Mouse (Mus musculus) heart, embryonic 13.5 days (tissue): ENCODE data around the gene Slc16a3. TPM values are rescaled to one million over a fixed set of nuclear protein-coding genes. Genes with fewer than 3 reads are reported as not detected.

Source experiments
- ATAC-seq: fragments of 200-750 bp; cut with Nextera tagmentation; 2 replicates; pipeline ENCODE4 v1.8.0; 2017; ENCODE audit warnings: moderate TSS enrichment; ENCODE audit not compliant: insufficient number of reproducible peaks, low FRiP score, low TSS enrichment; ENCODE audit errors: extremely low read depth
- H3K27ac ChIP-seq: fragments of 300-500 bp; sonication (generic); replicated peaks from 2 replicates; pipeline ENCODE4 v1.5.1; 2015; ENCODE audit warnings: moderate library complexity, mild to moderate bottlenecking, inconsistent platforms
- H3K27me3 ChIP-seq: fragments of 300-500 bp; sonication (generic); replicated peaks from 2 replicates; pipeline ENCODE4 v1.6.1; 2015; ENCODE audit warnings: mild to moderate bottlenecking, inconsistent platforms
- H3K36me3 ChIP-seq: fragments of 300-500 bp; sonication (generic); 2 replicates; pipeline ENCODE4 v1.6.1; 2015; ENCODE audit warnings: mild to moderate bottlenecking, inconsistent platforms
- H3K4me1 ChIP-seq: fragments of 300-500 bp; sonication (generic); 2 replicates; pipeline ENCODE4 v1.6.1; 2015; ENCODE audit warnings: inconsistent platforms
- H3K4me2 ChIP-seq: fragments of 300-500 bp; sonication (generic); 2 replicates; pipeline ENCODE4 v1.6.1; 2015; ENCODE audit warnings: inconsistent platforms, mild to moderate bottlenecking, moderate library complexity
- H3K4me3 ChIP-seq: fragments of 300-500 bp; sonication (generic); 2 replicates; pipeline ENCODE4 v1.5.1; 2015; ENCODE audit warnings: moderate library complexity, mild to moderate bottlenecking, inconsistent platforms
- H3K9ac ChIP-seq: fragments of 300-500 bp; sonication (generic); 2 replicates; pipeline ENCODE4 v1.6.1; 2015; ENCODE audit warnings: inconsistent platforms, mild to moderate bottlenecking, moderate library complexity
- H3K9me3 ChIP-seq: fragments of 300-500 bp; sonication (generic); 2 replicates; pipeline ENCODE4 v1.6.1; 2016; ENCODE audit warnings: inconsistent platforms
- WGBS: fragments of 180-500 bp; shearing (Covaris S2); methylation state at CpG from one replicate; pipeline ENCODE4 v1.1.7; 2015; ENCODE audit warnings: mixed read lengths; 5-methylcytosine and 5-hydroxymethylcytosine counted together
- polyA plus RNA-seq: library from polyadenylated mRNA; unstranded; fragments of >200 nt; fragmentation: Nextera tagmentation; extraction: Ambion mirVana; gene quantifications from 2 replicates; pipeline ENCODE4 v1.2.1, GENCODE M21; 2015

Slc16a3 gene
- polyA plus RNA-seq, 1 experiment from 2014 or later, result 224 TPM

GRCm38 (mm10) chr11:120980427-120981035 lies 32.3 kb downstream of the Slc16a3 start:
- Histone ChIP-seq H3K36me3 (peaks cover 97% of the 10 kb centered on the region), H3K27ac (peak overlapping the region; percentile 67), H3K4me2 (peak overlapping the region; percentile 39), H3K9ac (0 out of 2 replicates have a peak overlapping the region, but pooled peaks have one; percentile 19), H3K4me1 (peaks cover 72% of the 10 kb centered on the region), H3K4me3 (no peak overlapping the region), H3K27me3 (no peaks in the 10 kb centered on the region), H3K9me3 (no peaks in the 10 kb centered on the region)
- peak; percentile 52 for ATAC-seq
- WGBS, result 40% methylated on average over 9 of the region's 9 CpGs

DNA sequence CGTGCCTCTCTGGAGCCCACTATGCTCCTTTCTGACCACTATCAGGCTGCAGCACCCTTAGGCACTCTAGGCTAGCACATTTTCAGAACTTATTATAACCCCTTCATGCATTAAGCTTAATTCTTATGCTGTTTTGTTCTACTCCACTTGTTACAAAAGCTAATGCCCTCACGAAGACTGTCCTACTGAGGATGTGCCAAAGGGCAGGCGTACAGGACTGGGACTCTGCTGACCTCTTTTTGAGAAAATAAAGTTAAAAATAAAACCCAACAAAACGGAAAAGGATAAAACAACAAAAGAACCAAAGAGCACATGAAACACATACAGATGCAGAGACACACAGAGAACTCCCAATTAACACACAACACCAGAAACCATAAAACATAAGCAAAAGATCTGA lies 33.4 kb downstream of the Slc16a3 start:
- H3K27me3 ChIP-seq, result no peaks in the 10 kb centered on the region
- H3K9me3 ChIP-seq, result no peaks in the 10 kb centered on the region
- no peak for ATAC-seq
- H3K4me3 ChIP-seq, result no peak overlapping the region
- 88% methylated on average over 4 of the region's 4 CpGs for WGBS
- peaks cover 97% of the 10 kb centered on the region for H3K36me3 ChIP-seq
- H3K9ac ChIP-seq, result no peak overlapping the region
- no peak overlapping the region for H3K4me2 ChIP-seq
- peaks cover 79% of the 10 kb centered on the region for H3K4me1 ChIP-seq
- H3K27ac ChIP-seq, result no peak overlapping the region

GRCm38 (mm10) chr11:120982459-120982858 lies 34.2 kb downstream of the Slc16a3 start:
- ATAC-seq, result no peak
- no peaks in the 10 kb centered on the region for H3K27me3 ChIP-seq
- no peak overlapping the region for H3K4me2 ChIP-seq
- H3K9me3 ChIP-seq, result no peaks in the 10 kb centered on the region
- H3K4me3 ChIP-seq, result no peak overlapping the region
- H3K4me1 ChIP-seq, result peaks cover 80% of the 10 kb centered on the region
- peaks cover 97% of the 10 kb centered on the region for H3K36me3 ChIP-seq
- no peak overlapping the region for H3K9ac ChIP-seq
- H3K27ac ChIP-seq, result no peak overlapping the region

GRCm38 (mm10) chr11:120984448-120985330 lies 36.4 kb downstream of the Slc16a3 start:
- Histone ChIP-seq H3K9ac (0 out of 2 replicates have a peak overlapping the region, but pooled peaks have one; percentile 37), H3K36me3 (peaks cover 76% of the 10 kb centered on the region), H3K4me2 (no peak overlapping the region; the same call in 1 of the 2 replicates), H3K9me3 (no peaks in the 10 kb centered on the region), H3K27me3 (no peaks in the 10 kb centered on the region), H3K4me3 (no peak overlapping the region), H3K4me1 (peaks cover 93% of the 10 kb centered on the region), H3K27ac (peak overlapping the region; percentile 44)
- WGBS, result 56% methylated on average over 4 of the region's 4 CpGs
- no peak for ATAC-seq

DNA sequence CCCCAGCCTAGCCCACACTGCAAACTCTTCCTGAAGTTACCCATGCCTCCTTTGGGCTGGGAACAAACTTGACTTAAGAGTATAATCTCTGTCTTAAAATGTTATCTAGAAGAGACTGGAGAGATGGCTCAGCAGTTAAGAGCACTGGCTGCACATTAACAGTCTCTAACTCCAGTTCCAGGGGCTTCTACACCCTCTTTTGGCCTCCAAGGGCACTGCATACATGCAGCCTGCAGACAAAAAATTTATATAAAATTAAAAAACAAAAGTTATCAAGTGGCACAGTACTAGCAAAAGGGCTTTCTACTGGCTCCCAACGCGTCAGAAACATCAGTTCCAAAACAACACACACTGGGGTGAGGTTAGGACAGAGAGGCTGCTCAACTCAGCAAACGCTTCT lies 39.3 kb downstream of the Slc16a3 start:
- no peak for ATAC-seq
- no peak overlapping the region for H3K27ac ChIP-seq
- H3K9ac ChIP-seq, result peak overlapping the region; percentile 48; the same call in 1 of the 2 replicates

DNA sequence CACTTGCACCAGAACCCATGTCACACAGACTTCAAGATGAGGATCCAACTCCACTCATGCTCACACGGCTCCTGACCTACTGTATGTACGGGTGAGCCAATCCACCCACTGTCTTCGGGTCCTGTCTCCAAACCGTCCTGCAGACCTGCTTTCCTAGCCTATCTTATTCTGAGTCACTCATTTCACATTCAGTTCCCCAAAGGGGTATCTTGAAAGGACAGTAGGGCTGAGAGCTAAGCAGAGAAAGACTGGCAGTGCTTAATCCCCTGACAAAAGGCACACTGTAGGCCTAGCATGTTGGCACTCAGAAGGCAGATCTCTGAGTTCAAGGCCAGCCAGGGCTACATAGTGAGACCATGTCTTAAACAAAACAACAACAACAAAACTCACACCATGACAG lies 40.1 kb downstream of the Slc16a3 start:
- peak overlapping the region; percentile 99 for H3K4me3 ChIP-seq
- no peaks in the 10 kb centered on the region for H3K9me3 ChIP-seq
- peak overlapping the region; percentile 96 for H3K4me2 ChIP-seq
- H3K27ac ChIP-seq, result no peak overlapping the region
- H3K27me3 ChIP-seq, result no peaks in the 10 kb centered on the region
- H3K36me3 ChIP-seq, result peaks cover 40% of the 10 kb centered on the region
- H3K9ac ChIP-seq, result peak overlapping the region; percentile 100; the same call in 1 of the 2 replicates
- no peak for ATAC-seq
- H3K4me1 ChIP-seq, result peaks cover 85% of the 10 kb centered on the region
- WGBS, result 66% methylated on average over 4 of the region's 4 CpGs

More for the DNA sequence above, 39.3 kb downstream of the Slc16a3 start:
- Histone ChIP-seq H3K36me3 (peaks cover 48% of the 10 kb centered on the region), H3K4me1 (peaks cover 83% of the 10 kb centered on the region), H3K4me3 (0 out of 2 replicates have a peak overlapping the region, but pooled peaks have one; percentile 10), H3K9me3 (no peaks in the 10 kb centered on the region), H3K27me3 (no peaks in the 10 kb centered on the region), H3K4me2 (peak overlapping the region; percentile 96)
- 62% methylated on average over 3 of the region's 3 CpGs for WGBS

- H3K9ac ChIP-seq, result peak overlapping the region; percentile 100
- no peak for ATAC-seq
- H3K9me3 ChIP-seq, result no peaks in the 10 kb centered on the region
- peaks cover 31% of the 10 kb centered on the region for H3K36me3 ChIP-seq
- peak overlapping the region; percentile 98 for H3K27ac ChIP-seq
- H3K4me1 ChIP-seq, result peaks cover 79% of the 10 kb centered on the region
- H3K4me2 ChIP-seq, result peak overlapping the region; percentile 96
- peak overlapping the region; percentile 99 for H3K4me3 ChIP-seq
- no peaks in the 10 kb centered on the region for H3K27me3 ChIP-seq
- WGBS, result 27% methylated on average over 1 of the region's 1 CpGs
These were observed 41.2 kb downstream of the Slc16a3 start for GRCm38 (mm10) chr11:120989523-120989922.

- peak; percentile 64 for ATAC-seq
- 2% methylated on average over 26 of the region's 35 CpGs for WGBS
- peaks cover 23% of the 10 kb centered on the region for H3K36me3 ChIP-seq
These were observed 42.0 kb downstream of the Slc16a3 start for GRCm38 (mm10) chr11:120990126-120990781.

DNA sequence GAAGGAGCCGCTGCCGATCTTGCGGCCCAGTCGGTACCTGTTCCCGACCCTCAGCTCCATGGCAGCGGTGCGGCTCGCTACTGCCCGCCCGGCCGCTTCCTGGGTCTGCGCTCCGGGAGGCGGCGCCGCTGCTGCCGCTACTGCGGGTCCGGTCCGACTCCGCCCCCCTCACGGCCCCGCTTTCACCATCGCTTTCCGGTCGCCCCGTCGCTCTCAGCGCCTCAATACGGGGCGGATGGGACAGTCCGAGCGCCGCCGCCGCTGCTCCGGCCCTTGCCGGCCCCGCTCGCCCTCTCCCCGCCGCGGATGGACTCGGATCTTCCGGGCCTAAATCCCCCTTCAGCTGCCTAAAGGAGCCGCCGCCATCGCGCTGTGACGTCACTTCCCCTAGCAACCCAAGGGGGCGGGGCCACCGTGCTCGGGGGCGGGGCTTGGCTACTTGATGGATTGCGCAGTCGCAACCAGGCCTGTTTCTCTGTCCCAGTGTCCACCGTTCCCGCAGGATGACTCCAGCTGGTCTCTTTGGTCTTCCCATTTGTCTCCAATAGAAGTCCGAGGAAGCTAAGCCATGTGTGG lies 42.8 kb downstream of the Slc16a3 start, which contains the start of gene Csnk1d:
Gene Csnk1d (minus strand): TSS at position 380 of the 576 bp plus-strand sequence.
- Histone ChIP-seq H3K27ac (peak within 1 kb of the TSS; percentile 98), H3K9ac (peak within 1 kb of the TSS; percentile 100), H3K4me1 (peaks cover 69% of the 10 kb centered on the region), H3K9me3 (no peaks in the 10 kb centered on the region), H3K4me2 (peak within 1 kb of the TSS; percentile 96), H3K36me3 (peaks cover 16% of the 10 kb centered on the region), H3K27me3 (no peaks in the 10 kb centered on the region), H3K4me3 (peak within 1 kb of the TSS; percentile 99)
- WGBS, result under 1% methylated on average over 59 of the region's 59 CpGs
- ATAC-seq, result peak; percentile 76

More at GRCm38 (mm10) chr11:120990126-120990781, 42.0 kb downstream of the Slc16a3 start:
- peak overlapping the region; percentile 96 for H3K4me2 ChIP-seq
- peak overlapping the region; percentile 98 for H3K27ac ChIP-seq
- H3K9me3 ChIP-seq, result no peaks in the 10 kb centered on the region
- peak overlapping the region; percentile 99 for H3K4me3 ChIP-seq
- H3K27me3 ChIP-seq, result no peaks in the 10 kb centered on the region
- H3K9ac ChIP-seq, result peak overlapping the region; percentile 100
- peaks cover 72% of the 10 kb centered on the region for H3K4me1 ChIP-seq

DNA sequence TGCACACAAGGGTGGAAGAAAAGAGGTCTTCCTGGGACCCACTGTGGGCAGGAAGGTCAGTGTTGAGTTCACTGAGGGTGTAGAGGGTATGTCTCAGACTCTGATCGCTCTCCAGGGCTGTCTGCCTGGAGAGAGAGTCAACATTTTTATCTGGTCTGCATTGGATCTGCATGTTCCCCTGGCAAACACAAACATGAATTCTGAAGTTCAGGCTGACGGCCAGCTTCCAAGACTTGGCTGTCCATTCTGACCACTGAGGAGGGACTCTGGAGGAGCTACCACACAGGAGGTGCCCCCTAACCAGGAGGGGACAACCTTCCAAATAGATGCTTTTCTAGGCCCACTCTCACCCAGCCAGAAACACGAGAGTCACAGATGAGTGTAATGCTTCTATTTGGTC lies 43.5 kb downstream of the Slc16a3 start:
- WGBS, result 56% methylated on average over 3 of the region's 3 CpGs
- peaks cover 8% of the 10 kb centered on the region for H3K36me3 ChIP-seq
- peaks cover 64% of the 10 kb centered on the region for H3K4me1 ChIP-seq
- no peak for ATAC-seq
- peak overlapping the region; percentile 98 for H3K27ac ChIP-seq
- no peaks in the 10 kb centered on the region for H3K9me3 ChIP-seq
- H3K27me3 ChIP-seq, result no peaks in the 10 kb centered on the region
- peak overlapping the region; percentile 100 for H3K9ac ChIP-seq
- peak overlapping the region; percentile 96 for H3K4me2 ChIP-seq
- H3K4me3 ChIP-seq, result peak overlapping the region; percentile 99
